Mouse (Mus musculus) C2C12 (cell line): Measurements from ENCODE around the gene Uvssa.

Source experiments
- CEBPB ChIP-seq: IDR thresholded peaks from one replicate; pipeline ENCODE4 v1.6.1; 2011; ENCODE audit warnings: low read depth, mild to moderate bottlenecking, control low read depth, moderate library complexity
- CTCF ChIP-seq: IDR thresholded peaks from one replicate; pipeline ENCODE4 v1.5.1; 2011; ENCODE audit not compliant: control insufficient read depth, insufficient read depth, insufficient read length
- MYOD1 ChIP-seq: IDR thresholded peaks from one replicate; pipeline ENCODE4 v1.6.1; 2011; ENCODE audit warnings: low read depth; ENCODE audit not compliant: control insufficient read depth, insufficient read length
- MYOG ChIP-seq: IDR thresholded peaks from one replicate; pipeline ENCODE4 v1.6.1; 2011; ENCODE audit not compliant: control insufficient read depth, insufficient read length; ENCODE audit errors: extremely low read depth
- USF1 ChIP-seq: IDR thresholded peaks from one replicate; pipeline ENCODE4 v1.6.1; 2011; ENCODE audit warnings: low read depth, mild to moderate bottlenecking, control low read depth, moderate library complexity

DNA sequence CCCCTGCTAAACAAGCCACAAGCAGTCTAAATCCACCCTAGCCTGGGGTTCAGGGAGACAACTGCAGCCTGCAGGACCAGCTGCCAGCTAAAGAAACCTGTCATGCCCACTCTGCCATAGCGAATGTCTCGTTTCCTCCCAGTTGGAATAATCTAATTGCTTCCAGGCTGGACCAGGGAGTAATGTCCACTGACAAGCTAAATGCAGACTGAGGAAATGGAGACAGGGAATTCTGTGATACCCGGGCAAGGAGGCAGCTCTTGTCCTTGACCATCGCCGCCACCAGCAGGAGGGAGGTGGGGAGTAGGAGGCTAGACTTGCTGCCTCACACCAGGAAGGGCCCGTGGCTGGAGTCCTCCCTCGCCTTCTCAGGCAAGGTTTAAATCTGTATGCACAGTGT is 86.0 kb downstream of the Uvssa start:
- no peak for TF ChIP-seq CTCF
- TF ChIP-seq MYOD1: no peak
- no peak for TF ChIP-seq MYOG
- no peak for TF ChIP-seq CEBPB
- no peak for TF ChIP-seq USF1
